Mouse (Mus musculus): ENCODE data around the gene Upk3bl.

GRCm38 (mm10) chr5:136025712-136026111, 28.6 kb upstream of the Upk3bl start:
- TF ChIP-seq GATA1 (IDR thresholded peaks at IDR 0.05; ENCODE audit: borderline replicate concordance, low read length) (no peak), FLI1 (IDR thresholded peaks at IDR 0.05; ENCODE audit: low read length) (no peak)

Measured in megakaryocyte, embryonic 14.5 days (primary cell).